Mouse (Mus musculus) inflammation-experienced regulatory T-cells, adult 6 months (primary cell): ENCODE measurements around the gene Epo. TPM values are rescaled to one million over a fixed set of nuclear protein-coding genes. Genes with fewer than 3 reads are reported as not detected.
A peak's percentile ranks its signal among the peaks of the same experiment; 100 is the strongest.

Experiments
- ATAC-seq: one replicate; pipeline ENCODE4 v1.8.0; 2017
- polyA plus RNA-seq, 3 experiments: library from polyadenylated mRNA; unstranded; fragments of 100-300 nt; shearing (Covaris generic); gene quantifications; one replicate each; pipeline ENCODE4 v1.2.1; 2017

Epo gene
- polyA plus RNA-seq, 3 experiments from 2014 or later: not detected

- no peak for ATAC-seq
Observed at GRCm38 (mm10) chr5:137518436-137518835, 14.6 kb downstream of the Epo start, which contains the start of gene Gigyf1. Gene Gigyf1, plus strand, starts transcription at chr5:137518548.

GRCm38 (mm10) chr5:137514811-137515210, 18.2 kb downstream of the Epo start:
- ATAC-seq: no peak

GRCm38 (mm10) chr5:137513951-137514721, 18.9 kb downstream of the Epo start:
- no peak for ATAC-seq

GRCm38 (mm10) chr5:137512847-137513794, 19.9 kb downstream of the Epo start:
- no peak for ATAC-seq

- ATAC-seq: no peak
Observed at GRCm38 (mm10) chr5:137511706-137512105, 21.3 kb downstream of the Epo start.

GRCm38 (mm10) chr5:137510573-137511390, 22.3 kb downstream of the Epo start:
- ATAC-seq: no peak

GRCm38 (mm10) chr5:137510014-137510501, 23.0 kb downstream of the Epo start:
- peak; percentile 65 for ATAC-seq

- ATAC-seq: no peak
Observed at GRCm38 (mm10) chr5:137504041-137504440, 29.0 kb downstream of the Epo start.

GRCm38 (mm10) chr5:137502667-137503110, 30.4 kb downstream of the Epo start:
- ATAC-seq: peak; percentile 60

- ATAC-seq: peak; percentile 93
Observed at GRCm38 (mm10) chr5:137501709-137502666, 31.1 kb downstream of the Epo start, which contains the start of gene Pop7. Gene Pop7, minus strand, starts transcription at chr5:137502518.

GRCm38 (mm10) chr5:137500186-137500585, 32.9 kb downstream of the Epo start:
- no peak for ATAC-seq

GRCm38 (mm10) chr5:137493831-137494230, 39.2 kb downstream of the Epo start:
- ATAC-seq: no peak

- no peak for ATAC-seq
Observed at GRCm38 (mm10) chr5:137491559-137491958, 41.5 kb downstream of the Epo start.

- ATAC-seq: no peak
Observed at GRCm38 (mm10) chr5:137487616-137488015, 45.4 kb downstream of the Epo start.

- ATAC-seq: no peak
Observed at GRCm38 (mm10) chr5:137485851-137486155, 47.2 kb downstream of the Epo start.

- no peak for ATAC-seq
Observed at GRCm38 (mm10) chr5:137485071-137485850, 47.8 kb downstream of the Epo start.

- ATAC-seq: no peak
Observed at GRCm38 (mm10) chr5:137481897-137482296, 51.1 kb downstream of the Epo start.

GRCm38 (mm10) chr5:137481138-137481537, 51.9 kb downstream of the Epo start:
- no peak for ATAC-seq

GRCm38 (mm10) chr5:137476964-137477363, 56.1 kb downstream of the Epo start, which contains the start of gene Zan:
Gene Zan, minus strand, starts transcription at chr5:137477064.
- no peak for ATAC-seq

GRCm38 (mm10) chr5:137474351-137474750, 58.7 kb downstream of the Epo start:
- no peak for ATAC-seq
